Mouse (Mus musculus) kidney, embryonic 14.5 days (tissue): ENCODE measurements around the gene Vps18. TPM values are rescaled to one million over a fixed set of nuclear protein-coding genes. Genes with fewer than 3 reads are reported as not detected.

Experiments
- ATAC-seq: fragments of 200-750 bp; cut with Nextera tagmentation; 2 replicates; pipeline ENCODE4 v1.8.0; 2017; ENCODE audit warnings: moderate number of reproducible peaks, mild to moderate bottlenecking, moderate TSS enrichment, moderate library complexity; ENCODE audit not compliant: low FRiP score, low TSS enrichment
- H3K27ac ChIP-seq: fragments of 300-500 bp; sonication (generic); 2 replicates; pipeline ENCODE4 v1.5.1; 2014; ENCODE audit warnings: low read depth, mild to moderate bottlenecking, low read length, moderate library complexity, mixed read lengths
- H3K27me3 ChIP-seq: fragments of 300-500 bp; sonication (generic); 2 replicates; pipeline ENCODE4 v1.6.1; 2014; ENCODE audit warnings: mild to moderate bottlenecking, low read length; ENCODE audit not compliant: control insufficient read depth, insufficient read depth
- H3K36me3 ChIP-seq: fragments of 300-500 bp; sonication (generic); 2 replicates; pipeline ENCODE4 v1.6.1; 2014; ENCODE audit warnings: low read length, mixed read lengths; ENCODE audit not compliant: control insufficient read depth, insufficient read depth
- H3K4me1 ChIP-seq: fragments of 300-500 bp; sonication (generic); 2 replicates; pipeline ENCODE4 v1.6.1; 2014; ENCODE audit warnings: low read length, mixed read lengths; ENCODE audit not compliant: control insufficient read depth, insufficient read depth
- H3K4me2 ChIP-seq: fragments of 300-500 bp; sonication (generic); replicated peaks from 2 replicates; pipeline ENCODE4 v1.6.1; 2014; ENCODE audit warnings: low read depth, mild to moderate bottlenecking, low read length
- H3K4me3 ChIP-seq: fragments of 300-500 bp; sonication (generic); 2 replicates; pipeline ENCODE4 v1.5.1; 2014; ENCODE audit warnings: mild to moderate bottlenecking, low read length
- H3K9ac ChIP-seq: fragments of 300-500 bp; sonication (generic); 2 replicates; pipeline ENCODE4 v1.6.1; 2014; ENCODE audit warnings: low read depth, mild to moderate bottlenecking, low read length, moderate library complexity
- H3K9me3 ChIP-seq: fragments of 300-500 bp; sonication (generic); 2 replicates; pipeline ENCODE4 v1.6.1; 2016; ENCODE audit warnings: low read length; ENCODE audit not compliant: control insufficient read depth
- WGBS: fragments of 180-500 bp; shearing (Covaris S2); extraction: QIAGEN DNeasy Blood & Tissue Kit; methylation state at CpG from one replicate; pipeline ENCODE4 v1.1.7; 2014; 5-methylcytosine and 5-hydroxymethylcytosine counted together
- polyA plus RNA-seq: library from polyadenylated mRNA; unstranded; fragments of >200 nt; fragmentation: Nextera tagmentation; extraction: Ambion mirVana; gene quantifications from 2 replicates; pipeline ENCODE4 v1.2.1, GENCODE M21; 2014

Gene Vps18
- polyA plus RNA-seq, 1 experiment from 2014 or later, result 13.3 TPM

GRCm38 (mm10) chr2:119328546-119328945, 40.0 kb downstream of the Vps18 start:
- no peak overlapping the region for H3K9ac ChIP-seq
- H3K27ac ChIP-seq, result no peak overlapping the region
- peaks cover 71% of the 10 kb centered on the region for H3K27me3 ChIP-seq
- peaks cover 31% of the 10 kb centered on the region for H3K4me1 ChIP-seq
- H3K4me3 ChIP-seq, result peak overlapping the region; percentile 51; the same call in 1 of the 2 replicates
- H3K9me3 ChIP-seq, result no peaks in the 10 kb centered on the region
- 37% methylated on average over 5 of the region's 5 CpGs for WGBS
- H3K4me2 ChIP-seq, result peak overlapping the region; percentile 75; the same call in 1 of the 2 replicates
- no peaks in the 10 kb centered on the region for H3K36me3 ChIP-seq
- no peak for ATAC-seq

- no peaks in the 10 kb centered on the region for H3K36me3 ChIP-seq
- H3K27me3 ChIP-seq, result peaks cover 64% of the 10 kb centered on the region
- 46% methylated on average over 3 of the region's 3 CpGs for WGBS
- H3K4me1 ChIP-seq, result peaks cover 26% of the 10 kb centered on the region
- H3K4me3 ChIP-seq, result no peak overlapping the region
- no peak overlapping the region for H3K9ac ChIP-seq
- no peaks in the 10 kb centered on the region for H3K9me3 ChIP-seq
- no peak overlapping the region for H3K27ac ChIP-seq
- peak overlapping the region; percentile 75; the same call in 1 of the 2 replicates for H3K4me2 ChIP-seq
- ATAC-seq, result no peak
Observed at GRCm38 (mm10) chr2:119329123-119329817, 40.7 kb downstream of the Vps18 start.

DNA sequence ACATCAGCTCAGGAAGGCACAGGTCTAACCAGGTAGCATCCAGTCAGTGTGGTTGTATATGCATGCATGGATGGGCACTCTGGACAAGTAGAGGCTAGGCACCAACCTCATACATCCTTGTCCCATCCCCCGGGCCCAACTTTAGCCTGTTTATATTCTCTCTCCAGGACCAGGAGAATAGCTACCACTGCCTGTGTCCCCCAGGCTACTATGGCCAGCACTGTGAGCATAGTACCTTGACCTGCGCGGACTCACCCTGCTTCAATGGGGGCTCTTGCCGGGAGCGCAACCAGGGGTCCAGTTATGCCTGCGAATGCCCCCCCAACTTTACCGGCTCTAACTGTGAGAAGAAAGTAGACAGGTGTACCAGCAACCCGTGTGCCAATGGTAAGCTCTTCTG, 42.3 kb downstream of the Vps18 start:
- Histone ChIP-seq H3K9me3 (no peaks in the 10 kb centered on the region), H3K27ac (no peak overlapping the region), H3K4me1 (peaks cover 13% of the 10 kb centered on the region), H3K4me2 (no peak overlapping the region), H3K9ac (no peak overlapping the region), H3K36me3 (no peaks in the 10 kb centered on the region), H3K4me3 (no peak overlapping the region), H3K27me3 (peaks cover 49% of the 10 kb centered on the region)
- ATAC-seq, result no peak
- WGBS, result 92% methylated on average over 8 of the region's 8 CpGs

GRCm38 (mm10) chr2:119332177-119332661, 43.7 kb downstream of the Vps18 start:
- Histone ChIP-seq H3K9me3 (no peaks in the 10 kb centered on the region), H3K27me3 (peaks cover 35% of the 10 kb centered on the region), H3K4me1 (no peaks in the 10 kb centered on the region), H3K4me3 (no peak overlapping the region), H3K9ac (no peak overlapping the region), H3K36me3 (no peaks in the 10 kb centered on the region), H3K4me2 (no peak overlapping the region), H3K27ac (no peak overlapping the region)
- WGBS, result 77% methylated on average over 24 of the region's 24 CpGs
- no peak for ATAC-seq

DNA sequence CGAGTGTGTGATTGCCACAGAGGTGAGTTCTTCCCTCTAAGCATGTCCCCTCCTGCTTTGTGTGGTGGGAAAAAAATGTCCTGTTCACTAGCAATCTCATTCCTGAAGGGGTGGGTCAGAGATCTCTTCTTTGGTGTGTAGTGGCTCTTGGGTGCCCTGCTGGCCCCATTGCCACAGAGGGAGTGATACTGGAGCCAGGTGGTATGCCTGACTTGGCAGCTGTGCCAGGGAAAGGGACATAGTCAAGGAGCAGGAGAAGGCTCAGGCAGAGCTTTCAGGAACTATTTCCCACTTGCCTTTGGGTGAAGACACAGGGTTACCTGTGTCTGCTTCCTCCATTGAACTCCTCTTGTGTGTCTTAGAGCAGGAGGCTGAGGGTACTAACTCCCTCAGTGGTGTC, 45.6 kb downstream of the Vps18 start:
- Histone ChIP-seq H3K27me3 (peaks cover 15% of the 10 kb centered on the region), H3K36me3 (no peaks in the 10 kb centered on the region), H3K4me1 (peaks cover 3% of the 10 kb centered on the region; the same call in 1 of the 2 replicates), H3K27ac (no peak overlapping the region), H3K4me3 (no peak overlapping the region), H3K4me2 (no peak overlapping the region), H3K9ac (no peak overlapping the region), H3K9me3 (no peaks in the 10 kb centered on the region)
- WGBS, result 44% methylated on average over 1 of the region's 1 CpGs
- ATAC-seq, result no peak

DNA sequence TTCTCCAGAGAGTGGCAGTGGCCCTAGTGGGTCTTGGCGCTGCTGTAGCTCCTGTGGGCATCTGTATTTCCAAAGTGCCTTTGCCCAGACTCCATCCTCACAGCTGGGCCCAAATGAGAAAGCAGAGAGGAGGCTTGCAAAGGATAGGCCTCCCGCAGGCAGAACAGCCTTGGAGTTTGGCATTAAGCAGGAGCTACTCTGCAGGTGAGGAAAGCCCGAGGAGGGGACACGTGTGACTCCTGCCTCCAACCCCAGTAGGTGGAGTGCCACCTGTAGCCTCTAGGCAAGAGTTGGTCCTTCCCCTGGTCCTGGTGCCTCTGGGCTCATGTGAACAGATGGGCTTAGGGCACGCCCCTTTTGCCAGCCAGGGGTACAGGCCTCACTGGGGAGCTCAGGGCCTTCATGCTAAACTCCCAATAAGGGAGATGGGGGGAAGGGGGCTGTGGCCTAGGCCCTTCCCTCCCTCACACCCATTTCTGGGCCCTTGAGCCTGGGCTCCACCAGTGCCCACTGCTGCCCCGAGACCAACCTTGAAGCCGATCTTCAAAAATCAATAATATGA, 46.5 kb downstream of the Vps18 start:
- WGBS, result 78% methylated on average over 7 of the region's 7 CpGs
- ATAC-seq, result no peak
- no peak overlapping the region for H3K4me3 ChIP-seq
- H3K27ac ChIP-seq, result no peak overlapping the region
- H3K4me1 ChIP-seq, result peaks cover 3% of the 10 kb centered on the region; the same call in 1 of the 2 replicates
- H3K4me2 ChIP-seq, result no peak overlapping the region
- no peaks in the 10 kb centered on the region for H3K9me3 ChIP-seq
- H3K27me3 ChIP-seq, result peaks cover 13% of the 10 kb centered on the region
- H3K9ac ChIP-seq, result no peak overlapping the region
- no peaks in the 10 kb centered on the region for H3K36me3 ChIP-seq

- Histone ChIP-seq H3K4me2 (no peak overlapping the region), H3K4me1 (peaks cover 3% of the 10 kb centered on the region; the same call in 1 of the 2 replicates), H3K9me3 (no peaks in the 10 kb centered on the region), H3K9ac (no peak overlapping the region), H3K27ac (no peak overlapping the region), H3K27me3 (peaks cover 10% of the 10 kb centered on the region), H3K4me3 (no peak overlapping the region), H3K36me3 (no peaks in the 10 kb centered on the region)
- WGBS, result 95% methylated on average over 1 of the region's 1 CpGs
- ATAC-seq, result no peak
Observed at GRCm38 (mm10) chr2:119335535-119335934, 47.0 kb downstream of the Vps18 start.

DNA sequence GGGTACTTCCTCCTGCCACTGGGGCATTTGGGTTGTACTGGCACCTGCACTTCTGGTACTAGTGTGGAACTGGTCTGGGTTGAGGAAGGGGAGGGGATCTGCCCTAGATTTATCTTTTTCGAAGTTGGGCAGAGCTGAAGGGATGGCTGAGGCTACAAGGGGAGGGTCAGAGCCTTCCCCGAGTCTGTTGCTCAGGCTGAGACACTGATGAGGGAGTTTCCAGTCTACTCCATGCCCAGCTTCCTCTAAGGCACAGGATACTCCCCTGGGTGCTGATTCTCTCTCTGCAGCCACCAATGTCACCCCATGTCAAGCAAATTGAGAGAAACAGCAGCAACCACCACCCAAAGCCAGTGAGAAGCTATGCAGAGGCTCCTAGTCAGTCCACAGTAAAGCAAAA, 47.5 kb downstream of the Vps18 start:
- H3K4me3 ChIP-seq, result no peak overlapping the region
- H3K27me3 ChIP-seq, result peaks cover 5% of the 10 kb centered on the region
- no peaks in the 10 kb centered on the region for H3K9me3 ChIP-seq
- ATAC-seq, result no peak
- no peak overlapping the region for H3K9ac ChIP-seq
- no peak overlapping the region for H3K27ac ChIP-seq
- no peaks in the 10 kb centered on the region for H3K36me3 ChIP-seq
- WGBS, result 82% methylated on average over 2 of the region's 2 CpGs
- peaks cover 3% of the 10 kb centered on the region; the same call in 1 of the 2 replicates for H3K4me1 ChIP-seq
- no peak overlapping the region; the same call in 1 of the 2 replicates for H3K4me2 ChIP-seq

GRCm38 (mm10) chr2:119336470-119336869, 47.9 kb downstream of the Vps18 start:
- Histone ChIP-seq H3K4me2 (no peak overlapping the region), H3K9me3 (no peaks in the 10 kb centered on the region), H3K27me3 (peaks cover 3% of the 10 kb centered on the region), H3K4me3 (no peak overlapping the region), H3K9ac (no peak overlapping the region), H3K36me3 (no peaks in the 10 kb centered on the region), H3K27ac (no peak overlapping the region; the same call in 1 of the 2 replicates), H3K4me1 (peaks cover 3% of the 10 kb centered on the region; the same call in 1 of the 2 replicates)
- no peak for ATAC-seq
- WGBS, result 66% methylated on average over 10 of the region's 10 CpGs
